In genomic region chr2:179873315-179873714, GRCm38 (mm10) we compare ENCODE assay signal across 7 mouse cellular contexts.
DNase-seq lines count a peak whose midpoint lies in the region; ATAC-seq and TF ChIP-seq lines count a peak whose summit lies in the region.

No protein-coding gene starts in this region.

- 25% methylated on average over 5 of the region's 5 CpGs for WGBS in intestine, embryonic 15.5 days

- H3K27me3 ChIP-seq in intestine, embryonic 15.5 days (replicated peaks): no peaks in the 10 kb centered on the region; the same call in 1 of the 2 replicates

- H3K9me3 ChIP-seq in intestine, embryonic 15.5 days: no peaks in the 10 kb centered on the region

- no peak overlapping the region for H3K9ac ChIP-seq in intestine, embryonic 15.5 days

- TF ChIP-seq POLR2A in brain, embryonic 14.5 days (IDR thresholded peaks at IDR 0.05; ENCODE audit: borderline replicate concordance, extremely low read depth, insufficient read depth, insufficient read length, poor library complexity, severe bottlenecking): no peak

- no peaks in the 10 kb centered on the region for H3K36me3 ChIP-seq in intestine, embryonic 15.5 days

- peak; percentile 73 for TF ChIP-seq CTCF in brain, embryonic 14.5 days (IDR thresholded peaks at IDR 0.05; ENCODE audit: borderline replicate concordance, extremely low read depth, insufficient read depth, insufficient read length)

- intact Hi-C loops in heart, postnatal 10 days (cut with DNase I): loop anchor here (2.0 to 10.0 kb wide), 5 partner anchors 193 to 1301 kb away; partner anchors contain the start of gene Cdh4

- no peak overlapping the region for H3K4me2 ChIP-seq in intestine, embryonic 15.5 days (replicated peaks)

- ATAC-seq in intestine, embryonic 15.5 days: peak; percentile 72

- H3K27ac ChIP-seq in intestine, embryonic 15.5 days: no peak overlapping the region

- H3K4me3 ChIP-seq in intestine, embryonic 15.5 days (replicated peaks): no peak overlapping the region

- no peaks in the 10 kb centered on the region for H3K4me1 ChIP-seq in intestine, embryonic 15.5 days (replicated peaks)

- DNase-seq in lung, adult 18-20 months: peak; percentile 30 to 41
- no peak for DNase-seq in lung, postnatal 14 days
- DNase-seq in brain, embryonic 14.5 days (ENCODE audit: low read depth): peak; percentile 18
- peak; percentile 24 to 41 for DNase-seq in lung, postnatal 4 days
- no peak for DNase-seq in adipocyte (ENCODE audit: low spot score)
- no peak for DNase-seq in heart, postnatal 10 days

Comparison
In these comparisons a context has a peak if more than half of its experiments do, and no peak if none do; other contexts are left out.
1. DNase-seq: peak in lung, adult 18-20 months (2 of 2), brain, embryonic 14.5 days (single experiment) and lung, postnatal 4 days (2 of 2); none in lung, postnatal 14 days (single experiment), adipocyte (single experiment) and heart, postnatal 10 days (0 of 2).